Mouse (Mus musculus): ENCODE data around the gene Lonp1. TPM values are rescaled to one million over a fixed set of nuclear protein-coding genes. Genes with fewer than 3 reads are reported as not detected.
A peak's percentile ranks its signal among the peaks of the same experiment; 100 is the strongest.

The Lonp1 gene
- polyA plus RNA-seq (2016; fragmentation: Nextera tagmentation; extraction: Ambion mirVana), result 61.8 and 62.3 TPM in 2 replicates

- no peaks in the 10 kb centered on the region for H3K9me3 ChIP-seq
- H3K4me1 ChIP-seq, result peaks cover 33% of the 10 kb centered on the region
- peak within 1 kb of the TSS; percentile 94 for H3K27ac ChIP-seq
- DNase-seq (ENCODE audit: extremely low spot score, low spot score), result peak; percentile 99
- H3K36me3 ChIP-seq (replicated peaks), result peaks cover 36% of the 10 kb centered on the region
- no peaks in the 10 kb centered on the region for H3K27me3 ChIP-seq (ENCODE audit: poor library complexity, severe bottlenecking)
- H3K4me3 ChIP-seq, result peak within 1 kb of the TSS; percentile 100
- under 1% methylated on average over 51 of the region's 51 CpGs for WGBS
Observed at GRCm38 (mm10) chr17:56626754-56627470, at the start of gene Lonp1. TSS of gene Lonp1 (minus strand) at chr17:56626887.

DNA sequence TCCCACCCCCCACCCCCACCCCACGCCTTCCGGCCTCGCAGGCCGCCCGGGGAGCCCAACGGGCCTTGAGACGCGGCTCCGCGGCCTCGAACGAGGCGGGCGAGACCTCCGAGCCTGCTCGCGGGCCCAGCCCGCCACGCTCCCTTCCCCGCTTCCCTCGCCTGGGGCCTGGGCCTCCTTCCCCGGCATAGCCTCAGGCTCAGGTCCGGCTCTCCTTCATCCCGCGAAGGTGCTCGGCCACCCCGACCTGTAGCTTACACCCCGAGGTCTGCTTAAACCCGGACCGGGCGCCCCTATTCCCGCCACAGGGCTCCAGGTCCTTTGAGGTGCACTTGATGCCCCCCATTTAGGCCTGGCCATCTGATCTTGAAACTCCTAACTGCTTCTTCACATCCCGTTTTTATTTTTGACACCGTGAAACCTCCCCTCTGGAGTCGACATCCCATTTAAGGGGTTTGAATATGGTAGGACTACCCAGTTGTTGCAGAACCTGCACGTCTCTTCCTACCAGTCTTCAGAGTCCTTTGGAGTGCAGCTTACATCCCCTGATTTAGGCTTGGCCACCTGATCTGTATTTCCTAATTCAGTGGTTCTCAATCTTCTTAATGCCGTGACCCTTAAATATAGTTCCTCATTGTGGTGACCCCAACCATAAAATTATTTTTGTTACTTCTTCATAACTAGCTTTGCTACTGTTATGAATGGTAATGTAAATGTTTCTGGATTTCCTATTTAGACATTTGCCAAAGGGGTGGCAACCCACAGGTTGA, 47.1 kb upstream of the Lonp1 start:
- Histone ChIP-seq H3K27ac (peak overlapping the region; percentile 98), H3K4me3 (peak overlapping the region; percentile 84), H3K27me3 (ENCODE audit: poor library complexity, severe bottlenecking) (no peaks in the 10 kb centered on the region), H3K9me3 (no peaks in the 10 kb centered on the region), H3K4me1 (peaks cover 38% of the 10 kb centered on the region), H3K36me3 (replicated peaks) (peaks cover 44% of the 10 kb centered on the region)
- WGBS, result 2% methylated on average over 37 of the region's 37 CpGs
- no peak for DNase-seq (ENCODE audit: extremely low spot score, low spot score)

DNA sequence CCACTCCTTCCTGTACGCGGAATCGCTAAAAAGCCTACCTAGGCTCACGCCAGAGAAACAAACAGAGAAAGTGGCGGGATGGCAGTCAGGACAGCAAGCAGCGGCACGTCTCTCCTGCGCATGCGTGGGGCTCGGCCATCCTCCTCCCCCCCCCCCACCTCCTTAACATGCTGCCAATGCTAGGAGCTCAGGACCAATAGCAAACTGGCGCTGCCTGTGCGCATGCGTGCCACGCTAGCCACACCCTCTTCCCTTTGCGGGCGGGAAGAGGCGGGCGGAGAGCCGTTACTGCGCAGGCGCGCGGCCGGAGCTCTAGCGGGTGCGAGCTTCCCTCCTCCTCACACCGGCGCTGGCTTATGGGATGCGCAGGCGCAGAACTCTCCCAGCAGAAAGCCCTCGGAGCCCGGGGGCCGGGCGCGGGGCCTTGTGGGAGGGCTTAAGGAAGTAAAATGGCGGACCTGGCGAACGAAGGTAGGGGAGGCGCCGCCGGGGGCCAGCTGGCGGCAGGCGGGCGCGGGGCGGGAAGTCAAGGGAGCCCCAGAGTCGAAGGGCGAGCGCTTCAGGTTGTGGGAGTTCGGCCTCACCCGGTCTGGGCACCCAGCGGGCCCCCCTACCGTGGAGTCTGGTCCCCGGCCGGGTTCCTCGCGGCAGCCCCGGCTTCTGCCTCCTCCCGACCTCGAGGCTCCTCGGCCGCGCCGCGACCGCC, 46.4 kb upstream of the Lonp1 start, which contains the start of gene Ranbp3:
Gene Ranbp3, plus strand, starts transcription at position 354 of the 706 bp plus-strand sequence.
- Histone ChIP-seq H3K36me3 (replicated peaks) (peaks cover 38% of the 10 kb centered on the region), H3K4me1 (peaks cover 46% of the 10 kb centered on the region), H3K9me3 (no peaks in the 10 kb centered on the region), H3K4me3 (peak within 1 kb of the TSS; percentile 84), H3K27me3 (ENCODE audit: poor library complexity, severe bottlenecking) (peaks cover 6% of the 10 kb centered on the region), H3K27ac (peak within 1 kb of the TSS; percentile 98)
- DNase-seq (ENCODE audit: extremely low spot score, low spot score), result peak; percentile 100
- under 1% methylated on average over 65 of the region's 66 CpGs for WGBS

- Histone ChIP-seq H3K9me3 (no peaks in the 10 kb centered on the region), H3K4me1 (peaks cover 30% of the 10 kb centered on the region), H3K4me3 (no peak overlapping the region), H3K36me3 (replicated peaks) (peaks cover 5% of the 10 kb centered on the region), H3K27ac (no peak overlapping the region), H3K27me3 (ENCODE audit: poor library complexity, severe bottlenecking) (peaks cover 20% of the 10 kb centered on the region)
- no peak for DNase-seq (ENCODE audit: extremely low spot score, low spot score)
- whole genome bisulfite sequencing, result 84% methylated on average over 8 of the region's 8 CpGs
Observed at GRCm38 (mm10) chr17:56669766-56670165, 43.1 kb upstream of the Lonp1 start.

GRCm38 (mm10) chr17:56668384-56669144, 41.9 kb upstream of the Lonp1 start:
- peaks cover 32% of the 10 kb centered on the region for H3K4me1 ChIP-seq
- peak overlapping the region; percentile 74 for H3K27ac ChIP-seq
- DNase-seq (ENCODE audit: extremely low spot score, low spot score), result peak; percentile 90

DNA sequence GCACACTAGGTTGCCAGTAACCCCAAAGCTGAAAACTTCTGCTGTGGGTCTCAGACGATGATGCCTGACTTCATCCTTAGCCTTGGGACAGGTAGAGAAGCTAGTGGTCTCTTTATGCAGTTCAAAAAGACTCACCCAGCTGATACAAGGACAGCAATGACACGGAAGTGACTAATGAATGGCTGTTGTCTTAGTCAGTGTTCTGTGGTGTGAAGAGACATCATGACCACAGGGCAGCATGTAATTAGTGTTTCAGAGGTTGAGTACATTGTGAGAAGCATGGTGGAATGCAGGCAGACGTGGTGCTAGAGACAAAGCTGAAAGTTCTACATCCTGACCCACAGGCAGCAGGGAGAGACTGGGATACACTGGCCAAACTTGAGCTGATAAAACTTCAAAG, 40.9 kb upstream of the Lonp1 start:
- Histone ChIP-seq H3K9me3 (no peaks in the 10 kb centered on the region), H3K27ac (no peak overlapping the region), H3K27me3 (ENCODE audit: poor library complexity, severe bottlenecking) (peaks cover 20% of the 10 kb centered on the region), H3K4me1 (peaks cover 33% of the 10 kb centered on the region), H3K36me3 (replicated peaks) (no peaks in the 10 kb centered on the region), H3K4me3 (no peak overlapping the region)
- 78% methylated on average over 3 of the region's 3 CpGs for WGBS
- no peak for DNase-seq (ENCODE audit: extremely low spot score, low spot score)

More at GRCm38 (mm10) chr17:56668384-56669144, 41.9 kb upstream of the Lonp1 start:
- Histone ChIP-seq H3K36me3 (replicated peaks) (0 out of 2 replicates have a peak, but pooled peaks cover 2% of the 10 kb centered on the region), H3K27me3 (ENCODE audit: poor library complexity, severe bottlenecking) (peaks cover 20% of the 10 kb centered on the region), H3K9me3 (no peaks in the 10 kb centered on the region), H3K4me3 (peak overlapping the region; percentile 59)
- 4% methylated on average over 31 of the region's 31 CpGs for WGBS

- H3K27ac ChIP-seq, result no peak overlapping the region
- WGBS, result 92% methylated on average over 4 of the region's 4 CpGs
Observed at GRCm38 (mm10) chr17:56666384-56666783, 39.7 kb upstream of the Lonp1 start.

DNA sequence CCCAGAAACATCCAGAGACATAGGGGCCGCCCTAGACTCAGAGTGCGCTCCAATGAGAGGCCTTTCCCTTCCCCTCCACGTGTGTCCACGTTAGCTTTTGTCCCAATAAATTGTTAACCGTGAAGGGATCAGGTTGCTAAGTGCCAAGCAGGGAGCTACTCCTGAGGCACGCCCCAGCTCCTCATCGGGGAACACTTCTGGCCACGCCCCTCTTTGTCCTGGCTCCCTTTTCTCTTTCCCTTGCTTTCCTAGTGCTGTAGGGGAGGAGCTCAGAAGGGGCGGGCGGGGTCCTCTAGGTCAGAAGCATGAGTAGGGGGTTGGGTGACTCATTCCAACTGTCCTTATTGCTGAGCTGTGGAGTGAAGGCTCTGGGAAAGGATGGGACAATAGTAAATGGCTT, 37.6 kb upstream of the Lonp1 start:
- H3K4me1 ChIP-seq, result peaks cover 37% of the 10 kb centered on the region
- WGBS, result 2% methylated on average over 10 of the region's 10 CpGs
- H3K9me3 ChIP-seq, result no peaks in the 10 kb centered on the region
- H3K36me3 ChIP-seq (replicated peaks), result no peaks in the 10 kb centered on the region
- H3K27me3 ChIP-seq (ENCODE audit: poor library complexity, severe bottlenecking), result peaks cover 20% of the 10 kb centered on the region
- peak overlapping the region; percentile 75 for H3K27ac ChIP-seq
- DNase-seq (ENCODE audit: extremely low spot score, low spot score), result peak; percentile 60
- peak overlapping the region; percentile 34 for H3K4me3 ChIP-seq

More at GRCm38 (mm10) chr17:56666384-56666783, 39.7 kb upstream of the Lonp1 start:
- H3K36me3 ChIP-seq (replicated peaks), result no peaks in the 10 kb centered on the region
- H3K9me3 ChIP-seq, result no peaks in the 10 kb centered on the region
- H3K4me3 ChIP-seq, result no peak overlapping the region
- H3K4me1 ChIP-seq, result peaks cover 29% of the 10 kb centered on the region
- H3K27me3 ChIP-seq (ENCODE audit: poor library complexity, severe bottlenecking), result peaks cover 20% of the 10 kb centered on the region
- DNase-seq (ENCODE audit: extremely low spot score, low spot score), result no peak

- no peaks in the 10 kb centered on the region for H3K36me3 ChIP-seq (replicated peaks)
- H3K27me3 ChIP-seq (ENCODE audit: poor library complexity, severe bottlenecking), result peaks cover 20% of the 10 kb centered on the region
- H3K4me1 ChIP-seq, result peaks cover 33% of the 10 kb centered on the region
- H3K4me3 ChIP-seq, result peak overlapping the region; percentile 34
- peak overlapping the region; percentile 75 for H3K27ac ChIP-seq
- DNase-seq (ENCODE audit: extremely low spot score, low spot score), result no peak
- WGBS, result 51% methylated on average over 3 of the region's 3 CpGs
- no peaks in the 10 kb centered on the region for H3K9me3 ChIP-seq
Observed at GRCm38 (mm10) chr17:56663659-56664058, 37.0 kb upstream of the Lonp1 start.

DNA sequence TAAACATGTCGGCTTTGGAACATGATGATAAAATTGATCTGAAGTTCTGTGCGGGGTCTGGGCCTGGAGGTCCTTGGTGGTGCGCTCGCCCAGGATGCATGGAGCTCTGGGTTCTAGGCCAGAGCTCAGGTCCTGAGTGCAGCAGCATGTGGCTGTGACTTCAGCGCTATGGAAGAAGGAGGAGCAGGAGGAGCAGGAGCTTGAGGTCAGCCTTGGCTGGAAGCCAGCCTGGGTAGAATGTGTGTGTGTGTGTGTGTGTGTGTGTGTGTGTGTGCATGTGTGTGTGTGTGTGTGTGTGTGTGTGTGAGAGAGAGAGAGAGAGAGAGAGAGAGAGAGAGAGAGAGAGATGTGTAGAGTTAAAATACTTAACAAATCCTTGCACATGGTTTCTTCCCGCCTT, 29.5 kb upstream of the Lonp1 start:
- Histone ChIP-seq H3K36me3 (replicated peaks) (no peaks in the 10 kb centered on the region), H3K27ac (no peak overlapping the region), H3K27me3 (ENCODE audit: poor library complexity, severe bottlenecking) (no peaks in the 10 kb centered on the region), H3K4me3 (no peak overlapping the region), H3K4me1 (peaks cover 12% of the 10 kb centered on the region; the same call in 1 of the 2 replicates), H3K9me3 (no peaks in the 10 kb centered on the region)
- WGBS, result 91% methylated on average over 6 of the region's 6 CpGs
- DNase-seq (ENCODE audit: extremely low spot score, low spot score), result no peak

- no peak overlapping the region for H3K4me3 ChIP-seq
- H3K27me3 ChIP-seq (ENCODE audit: poor library complexity, severe bottlenecking), result no peaks in the 10 kb centered on the region
- 0 out of 2 replicates have a peak, but pooled peaks cover 5% of the 10 kb centered on the region for H3K4me1 ChIP-seq
- DNase-seq (ENCODE audit: extremely low spot score, low spot score), result no peak
- no peaks in the 10 kb centered on the region for H3K36me3 ChIP-seq (replicated peaks)
- H3K27ac ChIP-seq, result no peak overlapping the region
- no peaks in the 10 kb centered on the region for H3K9me3 ChIP-seq
- 91% methylated on average over 3 of the region's 3 CpGs for WGBS
Observed at GRCm38 (mm10) chr17:56655311-56655710, 28.6 kb upstream of the Lonp1 start.

- H3K27me3 ChIP-seq (ENCODE audit: poor library complexity, severe bottlenecking), result no peaks in the 10 kb centered on the region
- H3K27ac ChIP-seq, result no peak overlapping the region
- no peaks in the 10 kb centered on the region for H3K36me3 ChIP-seq (replicated peaks)
- H3K4me1 ChIP-seq, result 0 out of 2 replicates have a peak, but pooled peaks cover 4% of the 10 kb centered on the region
- no peak for DNase-seq (ENCODE audit: extremely low spot score, low spot score)
- no peaks in the 10 kb centered on the region for H3K9me3 ChIP-seq
- WGBS, result 78% methylated on average over 2 of the region's 2 CpGs
- H3K4me3 ChIP-seq, result no peak overlapping the region
Observed at GRCm38 (mm10) chr17:56654771-56655170, 28.1 kb upstream of the Lonp1 start.
